In genomic region chr10:8516916-8517524, GRCm38 (mm10) we compare ENCODE assay signal across 8 mouse cellular contexts. TPM values are rescaled to one million over a fixed set of nuclear protein-coding genes. Genes with fewer than 3 reads are reported as not detected.
DNase-seq lines count a peak whose midpoint lies in the region; ATAC-seq and TF ChIP-seq lines count a peak whose summit lies in the region.

No protein-coding gene starts in this region.

- peak overlapping the region; percentile 89 for H3K4me2 ChIP-seq in kidney, embryonic 14.5 days (replicated peaks; ENCODE audit: low read depth, low read length)
- H3K4me2 ChIP-seq in embryonic facial prominence, embryonic 15.5 days (replicated peaks) = peak overlapping the region; percentile 88
- peak overlapping the region; percentile 73 for H3K4me2 ChIP-seq in liver, embryonic 12.5 days

- H3K9ac ChIP-seq in kidney, embryonic 14.5 days (ENCODE audit: low read depth, low read length) = no peak overlapping the region; the same call in 1 of the 2 replicates
- peak overlapping the region; percentile 75; the same call in 1 of the 2 replicates for H3K9ac ChIP-seq in embryonic facial prominence, embryonic 15.5 days
- no peak overlapping the region for H3K9ac ChIP-seq in liver, embryonic 12.5 days

- H3K4me1 ChIP-seq in kidney, embryonic 14.5 days (ENCODE audit: control insufficient read depth, insufficient read depth, low read length) = no peaks in the 10 kb centered on the region; the same call in none of the 2 replicates
- peaks cover 29% of the 10 kb centered on the region for H3K4me1 ChIP-seq in embryonic facial prominence, embryonic 15.5 days
- H3K4me1 ChIP-seq in liver, embryonic 12.5 days = peaks cover 5% of the 10 kb centered on the region; the same call in 1 of the 2 replicates
- peaks cover 18% of the 10 kb centered on the region for H3K4me1 ChIP-seq in thymus, adult 2 months (replicated peaks; ENCODE audit: control insufficient read depth, insufficient read depth, low read length)

- ATAC-seq in kidney, embryonic 14.5 days (ENCODE audit: low FRiP score, low TSS enrichment) = no peak
- ATAC-seq in embryonic facial prominence, embryonic 15.5 days (ENCODE audit: insufficient number of reproducible peaks, low FRiP score, low TSS enrichment, low read depth) = no peak
- ATAC-seq in liver, embryonic 12.5 days = no peak

- H3K27me3 ChIP-seq in kidney, embryonic 14.5 days (ENCODE audit: control insufficient read depth, insufficient read depth, low read length) = peaks cover 5% of the 10 kb centered on the region; the same call in 1 of the 2 replicates
- peaks cover 3% of the 10 kb centered on the region; the same call in 1 of the 2 replicates for H3K27me3 ChIP-seq in embryonic facial prominence, embryonic 15.5 days
- H3K27me3 ChIP-seq in liver, embryonic 12.5 days (replicated peaks) = peaks cover 53% of the 10 kb centered on the region
- H3K27me3 ChIP-seq in thymus, adult 2 months (ENCODE audit: control insufficient read depth, insufficient read depth, low read length) = no peaks in the 10 kb centered on the region

- no peak for TF ChIP-seq CTCF in thymus, adult 2 months (IDR thresholded peaks at IDR 0.05; ENCODE audit: borderline replicate concordance, control insufficient read depth, extremely low read depth, insufficient read depth, low read length, poor library complexity)

- WGBS in kidney, embryonic 14.5 days = 16% methylated on average over 9 of the region's 9 CpGs
- WGBS in embryonic facial prominence, embryonic 15.5 days = 15% methylated on average over 9 of the region's 9 CpGs
- 11% methylated on average over 9 of the region's 9 CpGs for WGBS in liver, embryonic 12.5 days (ENCODE audit: insufficient replicate concordance)
- 2% methylated on average over 9 of the region's 9 CpGs for WGBS in thymus, adult 2 months

- H3K36me3 ChIP-seq in kidney, embryonic 14.5 days (ENCODE audit: control insufficient read depth, insufficient read depth, low read length) = no peaks in the 10 kb centered on the region
- peaks cover 4% of the 10 kb centered on the region; the same call in 1 of the 2 replicates for H3K36me3 ChIP-seq in embryonic facial prominence, embryonic 15.5 days
- H3K36me3 ChIP-seq in liver, embryonic 12.5 days = no peaks in the 10 kb centered on the region
- H3K36me3 ChIP-seq in thymus, adult 2 months (ENCODE audit: control insufficient read depth, insufficient read depth, low read length) = no peaks in the 10 kb centered on the region

- TF ChIP-seq POLR2A in thymus, adult 2 months (IDR thresholded peaks at IDR 0.05; ENCODE audit: control insufficient read depth, extremely low read depth, insufficient read depth, low read length, poor library complexity) = no peak

- H3K27ac ChIP-seq in kidney, embryonic 14.5 days (ENCODE audit: low read depth, low read length) = no peak overlapping the region
- no peak overlapping the region for H3K27ac ChIP-seq in embryonic facial prominence, embryonic 15.5 days (replicated peaks)
- no peak overlapping the region for H3K27ac ChIP-seq in liver, embryonic 12.5 days
- H3K27ac ChIP-seq in thymus, adult 2 months (ENCODE audit: control insufficient read depth, insufficient read depth, low read length) = no peak overlapping the region

- H3K4me3 ChIP-seq in kidney, embryonic 14.5 days (ENCODE audit: low read length) = peak overlapping the region; percentile 76
- H3K4me3 ChIP-seq in embryonic facial prominence, embryonic 15.5 days (replicated peaks) = peak overlapping the region; percentile 77
- H3K4me3 ChIP-seq in liver, embryonic 12.5 days = peak overlapping the region; percentile 56; the same call in 1 of the 2 replicates
- no peak overlapping the region for H3K4me3 ChIP-seq in thymus, adult 2 months (ENCODE audit: control insufficient read depth, insufficient read depth, low read length)

- no peaks in the 10 kb centered on the region for H3K9me3 ChIP-seq in kidney, embryonic 14.5 days (ENCODE audit: control insufficient read depth, low read length)
- no peaks in the 10 kb centered on the region for H3K9me3 ChIP-seq in embryonic facial prominence, embryonic 15.5 days (replicated peaks)
- H3K9me3 ChIP-seq in liver, embryonic 12.5 days (replicated peaks) = no peaks in the 10 kb centered on the region

- DNase-seq in kidney, postnatal 10 days = no peak
- DNase-seq in ZHBTc4 (ENCODE audit: low read depth, low spot score) = peak; percentile 38
- DNase-seq in thymus, postnatal 14 days = no peak
- no peak for DNase-seq in thymus, adult 2 months
- DNase-seq in frontal cortex, postnatal 25 days (ENCODE audit: low spot score in 2 of 2) = no peak

RNA-seq across cellular contexts. Expression of gene Ust, which starts 1.6 kb away (rescaled TPM):
- 6.3 and 9.0 TPM in 2 replicates for polyA plus RNA-seq in kidney, embryonic 14.5 days (2014; fragmentation: Nextera tagmentation; extraction: Ambion mirVana)
- 12.0 and 12.4 TPM in 2 replicates for polyA plus RNA-seq in embryonic facial prominence, embryonic 15.5 days (2015; fragmentation: Nextera tagmentation; extraction: Ambion mirVana)
- polyA plus RNA-seq in liver, embryonic 12.5 days (2016; fragmentation: Nextera tagmentation; extraction: Ambion mirVana) = 1.5 and 1.7 TPM in 2 replicates
- 2.9 and 3.5 TPM in 2 replicates for polyA plus RNA-seq in thymus, adult 2 months (2012; rRNA removed)
